Mouse (Mus musculus) forebrain, embryonic 16.5 days (tissue): Measurements from ENCODE around the gene Ice2. TPM values are rescaled to one million over a fixed set of nuclear protein-coding genes. Genes with fewer than 3 reads are reported as not detected.

Experiments
- ATAC-seq: fragments of 200-750 bp; cut with Nextera tagmentation; 2 replicates; pipeline ENCODE4 v1.8.0; 2017; ENCODE audit warnings: mild to moderate bottlenecking, moderate library complexity
- H3K27ac ChIP-seq: fragments of 300-500 bp; sonication (generic); 2 replicates; pipeline ENCODE4 v1.5.1; 2014; ENCODE audit warnings: low read length, control low read depth
- H3K27me3 ChIP-seq: fragments of 300-500 bp; sonication (generic); replicated peaks from 2 replicates; pipeline ENCODE4 v1.6.1; 2014; ENCODE audit warnings: low read length; ENCODE audit not compliant: control insufficient read depth, insufficient read depth
- H3K36me3 ChIP-seq: fragments of 300-500 bp; sonication (generic); 2 replicates; pipeline ENCODE4 v1.6.1; 2014; ENCODE audit not compliant: control insufficient read depth, insufficient read depth
- H3K4me1 ChIP-seq: fragments of 300-500 bp; sonication (generic); replicated peaks from 2 replicates; pipeline ENCODE4 v1.6.1; 2014; ENCODE audit warnings: low read length; ENCODE audit not compliant: control insufficient read depth, insufficient read depth
- H3K4me2 ChIP-seq: fragments of 300-500 bp; sonication (generic); 2 replicates; pipeline ENCODE4 v1.6.1; 2014; ENCODE audit warnings: mild to moderate bottlenecking, low read length, control low read depth
- H3K4me3 ChIP-seq: fragments of 300-500 bp; sonication (generic); replicated peaks from 2 replicates; pipeline ENCODE4 v1.5.1; 2014; ENCODE audit warnings: mild to moderate bottlenecking, low read length, control low read depth
- H3K9ac ChIP-seq: fragments of 300-500 bp; sonication (generic); replicated peaks from 2 replicates; pipeline ENCODE4 v1.6.1; 2014; ENCODE audit warnings: low read depth, low read length, control low read depth
- H3K9me3 ChIP-seq: fragments of 300-500 bp; sonication (generic); 2 replicates; pipeline ENCODE4 v1.6.1; 2016; ENCODE audit warnings: low read length; ENCODE audit not compliant: control insufficient read depth
- WGBS: fragments of 180-500 bp; shearing (Covaris S2); extraction: QIAGEN DNeasy Blood & Tissue Kit; methylation state at CpG from one replicate; pipeline ENCODE4 v1.1.7; 2014; 5-methylcytosine and 5-hydroxymethylcytosine counted together
- polyA plus RNA-seq: library from polyadenylated mRNA; unstranded; fragments of >200 nt; fragmentation: Nextera tagmentation; extraction: Ambion mirVana; gene quantifications from 2 replicates; pipeline ENCODE4 v1.2.1, GENCODE M21; 2015

Ice2 gene
- polyA plus RNA-seq: 14.1 and 15.9 TPM in 2 replicates

GRCm38 (mm10) chr9:69397760-69398452, at the start of gene Ice2:
Ice2 (plus strand) TSS chr9:69397906.
- under 1% methylated on average over 48 of the region's 53 CpGs for WGBS
- H3K4me2 ChIP-seq: peak within 1 kb of the TSS; percentile 79
- H3K36me3 ChIP-seq: no peaks in the 10 kb centered on the region

DNA sequence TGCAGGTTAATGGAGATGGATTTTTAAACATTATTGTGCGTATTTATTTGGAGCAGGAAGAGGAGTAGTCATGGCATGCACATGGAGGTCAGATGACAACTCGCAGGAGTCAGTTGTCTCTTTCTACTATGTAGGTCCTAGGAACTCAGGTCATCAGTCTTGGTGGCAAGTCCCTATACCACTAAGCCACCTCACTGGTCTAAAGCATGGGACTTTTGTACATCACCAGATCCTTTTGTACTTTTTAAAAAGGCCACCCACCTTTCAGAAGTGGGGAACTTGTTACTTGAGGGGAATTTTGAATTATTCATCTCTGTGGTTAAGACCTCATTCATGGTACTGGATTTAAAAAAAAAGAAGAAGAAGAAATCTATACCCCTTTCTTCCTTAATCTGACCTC, 48.2 kb upstream of the Ice2 start:
- H3K27ac ChIP-seq: no peak overlapping the region
- no peak overlapping the region for H3K9ac ChIP-seq
- H3K27me3 ChIP-seq: no peaks in the 10 kb centered on the region
- no peaks in the 10 kb centered on the region for H3K9me3 ChIP-seq
- peaks cover 12% of the 10 kb centered on the region for H3K4me1 ChIP-seq
- no peak overlapping the region for H3K4me2 ChIP-seq
- 88% methylated on average over 2 of the region's 2 CpGs for WGBS
- no peaks in the 10 kb centered on the region for H3K36me3 ChIP-seq
- H3K4me3 ChIP-seq: no peak overlapping the region
- ATAC-seq: no peak

More at GRCm38 (mm10) chr9:69397760-69398452, at the start of gene Ice2:
- H3K27me3 ChIP-seq: no peaks in the 10 kb centered on the region
- peak within 1 kb of the TSS; percentile 90 for H3K4me3 ChIP-seq
- H3K4me1 ChIP-seq: peaks cover 11% of the 10 kb centered on the region
- H3K27ac ChIP-seq: peak within 1 kb of the TSS; percentile 91
- no peaks in the 10 kb centered on the region for H3K9me3 ChIP-seq
- peak within 1 kb of the TSS; percentile 94 for H3K9ac ChIP-seq
- peak; percentile 92 for ATAC-seq

- ATAC-seq: peak; percentile 86
- no peak overlapping the region for H3K4me3 ChIP-seq
- peaks cover 2% of the 10 kb centered on the region; the same call in 1 of the 2 replicates for H3K27me3 ChIP-seq
- H3K9ac ChIP-seq: no peak overlapping the region
- H3K4me1 ChIP-seq: peaks cover 24% of the 10 kb centered on the region
- no peak overlapping the region for H3K4me2 ChIP-seq
- H3K36me3 ChIP-seq: no peaks in the 10 kb centered on the region
- no peak overlapping the region for H3K27ac ChIP-seq
- no peaks in the 10 kb centered on the region for H3K9me3 ChIP-seq
- 32% methylated on average over 6 of the region's 6 CpGs for WGBS
Measured at GRCm38 (mm10) chr9:69354228-69354627, 43.5 kb upstream of the Ice2 start.

- Histone ChIP-seq H3K4me3 (no peak overlapping the region), H3K27ac (no peak overlapping the region), H3K27me3 (peaks cover 2% of the 10 kb centered on the region; the same call in 1 of the 2 replicates), H3K4me1 (peaks cover 24% of the 10 kb centered on the region), H3K9ac (no peak overlapping the region), H3K9me3 (no peaks in the 10 kb centered on the region), H3K4me2 (no peak overlapping the region), H3K36me3 (no peaks in the 10 kb centered on the region)
- 37% methylated on average over 3 of the region's 3 CpGs for WGBS
- ATAC-seq: no peak
Measured at GRCm38 (mm10) chr9:69357834-69358233, 39.9 kb upstream of the Ice2 start.

DNA sequence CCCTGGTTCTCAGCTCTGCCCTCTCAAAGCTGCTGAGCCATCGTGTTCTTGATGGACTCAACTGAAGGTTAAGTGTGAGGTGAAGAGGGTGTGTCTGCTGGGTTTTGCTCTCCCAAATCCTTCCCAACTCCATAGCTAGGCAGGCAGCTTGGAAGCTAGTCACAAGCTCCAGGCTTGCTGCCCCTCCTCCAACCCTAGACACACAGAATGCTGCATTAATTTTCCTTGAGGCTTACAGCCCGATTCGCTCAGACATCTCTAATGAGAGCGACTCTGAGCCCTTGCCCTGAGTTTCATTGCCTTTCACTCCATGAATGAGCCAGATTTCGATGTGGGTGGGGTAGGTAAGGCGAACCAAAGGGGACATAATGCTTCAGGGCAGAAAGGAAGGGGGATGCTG, 38.9 kb upstream of the Ice2 start:
- Histone ChIP-seq H3K9me3 (no peaks in the 10 kb centered on the region), H3K36me3 (no peaks in the 10 kb centered on the region), H3K27me3 (peaks cover 2% of the 10 kb centered on the region; the same call in 1 of the 2 replicates), H3K4me2 (peak overlapping the region; percentile 8; the same call in 1 of the 2 replicates), H3K4me3 (no peak overlapping the region), H3K27ac (no peak overlapping the region), H3K9ac (peak overlapping the region; percentile 15), H3K4me1 (peaks cover 20% of the 10 kb centered on the region)
- WGBS: 34% methylated on average over 6 of the region's 6 CpGs
- ATAC-seq: peak; percentile 60; the same call in 1 of the 2 replicates

DNA sequence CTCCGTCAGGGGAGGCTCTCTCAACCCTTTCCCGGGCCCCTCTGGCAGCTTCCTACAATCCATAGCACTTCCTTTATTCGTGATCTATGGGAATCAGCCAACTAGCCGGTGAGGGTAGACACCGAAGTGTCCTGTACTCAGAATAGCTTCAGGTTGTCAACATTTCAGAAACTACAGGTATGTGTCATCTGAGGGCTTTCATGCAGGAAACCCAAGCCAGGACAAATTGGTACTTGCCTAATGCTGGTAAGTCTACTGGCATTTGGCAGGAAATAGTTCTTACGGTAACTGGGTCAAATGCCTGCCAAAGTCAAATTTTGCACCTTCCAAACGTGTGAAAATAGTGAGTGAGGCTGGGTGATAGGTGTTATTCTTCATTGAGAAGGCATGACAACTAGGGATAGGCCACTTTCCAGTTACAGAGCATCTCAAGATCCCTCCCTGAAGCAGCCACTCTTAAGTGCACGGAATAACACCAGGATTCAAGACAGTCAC, 35.7 kb upstream of the Ice2 start:
- Histone ChIP-seq H3K27ac (no peak overlapping the region), H3K9ac (no peak overlapping the region), H3K36me3 (no peaks in the 10 kb centered on the region), H3K9me3 (no peaks in the 10 kb centered on the region), H3K27me3 (no peaks in the 10 kb centered on the region; the same call in 1 of the 2 replicates), H3K4me2 (no peak overlapping the region), H3K4me3 (no peak overlapping the region), H3K4me1 (peaks cover 8% of the 10 kb centered on the region)
- ATAC-seq: no peak
- 84% methylated on average over 8 of the region's 8 CpGs for WGBS

GRCm38 (mm10) chr9:69362766-69363165, 34.9 kb upstream of the Ice2 start:
- H3K4me3 ChIP-seq: no peak overlapping the region
- no peaks in the 10 kb centered on the region for H3K36me3 ChIP-seq
- H3K27ac ChIP-seq: no peak overlapping the region
- no peak overlapping the region for H3K4me2 ChIP-seq
- no peak overlapping the region for H3K9ac ChIP-seq
- no peaks in the 10 kb centered on the region for H3K9me3 ChIP-seq
- ATAC-seq: no peak
- 47% methylated on average over 4 of the region's 4 CpGs for WGBS
- H3K4me1 ChIP-seq: peaks cover 8% of the 10 kb centered on the region
- no peaks in the 10 kb centered on the region; the same call in 1 of the 2 replicates for H3K27me3 ChIP-seq

DNA sequence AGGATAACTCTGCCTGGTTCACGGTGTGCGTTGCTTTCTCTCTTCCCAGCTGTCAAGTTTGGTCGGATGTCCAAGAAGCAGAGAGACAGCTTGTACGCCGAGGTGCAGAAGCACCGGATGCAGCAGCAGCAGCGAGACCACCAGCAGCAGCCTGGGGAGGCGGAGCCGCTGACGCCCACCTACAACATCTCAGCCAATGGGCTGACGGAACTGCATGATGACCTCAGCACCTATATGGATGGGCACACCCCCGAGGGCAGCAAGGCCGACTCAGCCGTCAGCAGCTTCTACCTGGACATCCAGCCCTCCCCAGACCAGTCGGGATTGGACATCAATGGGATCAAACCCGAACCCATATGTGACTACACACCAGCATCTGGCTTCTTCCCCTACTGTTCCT, 33.6 kb upstream of the Ice2 start:
- WGBS: 39% methylated on average over 16 of the region's 16 CpGs
- Histone ChIP-seq H3K36me3 (no peaks in the 10 kb centered on the region), H3K9me3 (no peaks in the 10 kb centered on the region), H3K4me2 (peak overlapping the region; percentile 12; the same call in 1 of the 2 replicates), H3K4me3 (peak overlapping the region; percentile 13; the same call in 1 of the 2 replicates), H3K27me3 (no peaks in the 10 kb centered on the region), H3K27ac (no peak overlapping the region), H3K9ac (no peak overlapping the region), H3K4me1 (peaks cover 2% of the 10 kb centered on the region)
- ATAC-seq: peak; percentile 62

DNA sequence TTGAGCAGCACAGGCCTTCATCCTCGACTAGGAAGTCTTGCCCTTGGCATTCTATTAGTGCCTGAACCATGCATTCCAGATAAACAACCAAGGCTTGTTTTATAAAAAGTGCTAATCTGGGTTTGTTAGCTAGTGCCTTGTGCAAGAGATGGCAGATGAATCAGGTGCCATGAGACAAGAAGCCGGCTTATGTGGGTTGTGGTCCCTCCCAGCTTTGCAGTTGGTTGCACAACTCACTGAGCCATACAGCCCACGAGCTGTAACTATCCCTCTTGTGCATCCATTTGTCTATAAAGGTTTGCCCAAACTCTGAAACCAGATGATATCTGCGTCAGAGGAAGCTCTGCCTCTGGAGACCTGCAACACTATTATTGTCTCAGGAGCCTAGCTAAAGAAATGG, 30.7 kb upstream of the Ice2 start:
- Histone ChIP-seq H3K4me3 (no peak overlapping the region), H3K27ac (no peak overlapping the region), H3K27me3 (no peaks in the 10 kb centered on the region), H3K9ac (no peak overlapping the region), H3K4me1 (no peaks in the 10 kb centered on the region), H3K4me2 (no peak overlapping the region), H3K36me3 (no peaks in the 10 kb centered on the region), H3K9me3 (no peaks in the 10 kb centered on the region)
- ATAC-seq: no peak
- WGBS: 77% methylated on average over 4 of the region's 4 CpGs
